Mouse (Mus musculus) small intestine, adult 2 months (tissue): ENCODE data around the gene Hdgfl2.

ENCODE experiments used
- CTCF ChIP-seq: fragments of 200-500 bp; IDR thresholded peaks from 2 replicates; pipeline ENCODE4 v1.5.1; 2012; ENCODE audit warnings: low read depth, mild to moderate bottlenecking, control low read depth, inconsistent platforms, low read length, moderate library complexity, mixed read lengths; ENCODE audit not compliant: insufficient replicate concordance, insufficient read length; ENCODE audit errors: extremely low read depth
- POLR2A ChIP-seq: fragments of 200-500 bp; IDR thresholded peaks from 2 replicates; pipeline ENCODE4 v1.6.1; 2012; ENCODE audit warnings: low read depth, mild to moderate bottlenecking, control low read depth, inconsistent platforms, low read length, moderate library complexity

DNA sequence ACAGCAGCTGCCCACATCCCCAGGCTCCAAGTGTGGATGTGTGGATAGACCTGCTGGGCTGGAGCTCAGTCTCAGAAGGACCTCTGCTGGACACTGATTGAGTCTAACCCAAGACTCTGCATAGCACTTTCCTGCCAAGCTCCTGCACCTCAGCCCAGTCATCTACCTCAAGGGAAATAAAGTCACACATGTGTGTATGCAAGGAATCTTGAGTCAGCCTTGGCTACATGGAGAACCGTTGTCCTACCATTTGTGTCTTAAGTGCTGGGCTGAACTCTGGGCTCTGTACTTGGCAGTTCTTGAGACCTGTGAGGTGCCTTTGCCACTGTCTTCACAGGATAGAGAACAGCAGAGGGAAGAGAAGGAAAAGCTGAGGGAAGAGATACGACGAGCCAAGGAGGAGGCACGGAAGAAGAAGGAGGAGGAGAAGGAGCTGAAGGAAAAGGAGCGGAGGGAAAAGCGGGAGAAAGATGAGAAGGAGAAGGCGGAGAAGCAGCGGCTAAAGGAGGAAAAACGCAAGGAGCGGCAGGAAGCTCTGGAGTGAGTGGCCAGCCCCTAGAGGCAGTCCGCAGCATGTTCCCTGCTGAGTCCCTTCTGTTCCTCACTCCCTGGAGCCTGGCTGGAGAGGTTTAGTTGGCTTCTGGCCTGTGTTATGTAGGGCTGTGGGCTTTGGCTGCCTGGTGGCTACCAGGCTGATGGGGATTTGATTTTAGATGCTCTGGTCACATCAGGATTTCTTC is 21.9 kb upstream of the Hdgfl2 start:
- TF ChIP-seq POLR2A: no peak
- TF ChIP-seq CTCF: no peak
